Mouse (Mus musculus): ENCODE results near the gene Slc2a1. TPM values are rescaled to one million over a fixed set of nuclear protein-coding genes. Genes with fewer than 3 reads are reported as not detected.

Slc2a1 gene
- polyA plus RNA-seq, 1 experiment from 2014 or later, result 96.7 TPM

DNA sequence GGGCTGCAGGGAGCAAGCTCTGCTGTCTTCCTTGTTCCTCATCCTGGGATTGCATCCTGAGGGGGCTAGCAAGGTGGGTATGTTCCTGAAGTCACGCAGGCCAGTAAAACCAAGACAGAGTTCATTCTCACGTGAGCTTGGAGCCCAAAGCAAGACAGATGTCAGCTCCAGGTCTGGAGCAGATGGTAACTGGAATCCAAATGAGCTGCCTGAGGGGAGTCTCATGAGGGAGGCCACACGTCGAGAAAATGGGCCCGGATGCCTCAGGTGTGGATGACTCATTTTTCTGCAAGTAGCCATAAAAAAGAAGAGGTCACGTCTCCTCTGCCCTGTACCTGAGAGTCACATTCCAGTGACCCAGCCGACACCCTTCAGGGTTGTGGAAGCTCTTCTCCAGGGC lies 14.6 kb upstream of the Slc2a1 start:
- no peak overlapping the region for H3K4me3 ChIP-seq (ENCODE audit: low read depth, low read length)
- H3K4me2 ChIP-seq (ENCODE audit: low read length), result no peak overlapping the region
- no peaks in the 10 kb centered on the region for H3K36me3 ChIP-seq (ENCODE audit: control insufficient read depth, insufficient read depth, low read length)
- 77% methylated on average over 7 of the region's 7 CpGs for WGBS
- H3K9me3 ChIP-seq (replicated peaks; ENCODE audit: control insufficient read depth, low read length), result no peaks in the 10 kb centered on the region
- no peaks in the 10 kb centered on the region for H3K4me1 ChIP-seq (ENCODE audit: control insufficient read depth, insufficient read depth, low read length)
- H3K9ac ChIP-seq (ENCODE audit: low read length), result no peak overlapping the region
- H3K27ac ChIP-seq (ENCODE audit: low read depth, low read length), result no peak overlapping the region
- H3K27me3 ChIP-seq (replicated peaks; ENCODE audit: control insufficient read depth, insufficient read depth, low read length), result no peaks in the 10 kb centered on the region
- DNase-seq (ENCODE audit: low spot score) (no peak), ATAC-seq (no peak)

DNA sequence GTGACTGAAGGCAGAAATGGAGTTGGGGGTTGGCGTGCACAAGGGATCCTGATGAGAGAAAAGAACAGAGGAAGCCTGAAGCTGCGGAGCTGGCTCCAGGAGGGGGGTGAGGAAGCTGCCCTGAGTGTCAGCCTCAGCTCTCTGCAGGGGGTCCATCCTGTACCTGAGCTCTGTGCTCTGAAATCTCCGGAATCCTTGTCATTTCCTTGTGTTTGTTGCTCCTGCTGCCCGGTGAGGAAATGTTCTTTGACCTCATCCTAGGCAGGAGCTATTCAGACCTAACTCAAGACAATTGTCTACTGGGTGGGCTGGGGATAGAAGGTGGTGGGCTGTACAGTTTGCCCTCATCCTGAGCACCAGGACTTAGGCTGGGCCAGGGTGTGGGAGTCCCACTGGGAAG lies 13.5 kb upstream of the Slc2a1 start:
- Histone ChIP-seq H3K9ac (ENCODE audit: low read length) (no peak overlapping the region), H3K27ac (ENCODE audit: low read depth, low read length) (no peak overlapping the region), H3K27me3 (replicated peaks; ENCODE audit: control insufficient read depth, insufficient read depth, low read length) (no peaks in the 10 kb centered on the region), H3K4me1 (ENCODE audit: control insufficient read depth, insufficient read depth, low read length) (no peaks in the 10 kb centered on the region), H3K9me3 (replicated peaks; ENCODE audit: control insufficient read depth, low read length) (no peaks in the 10 kb centered on the region), H3K36me3 (ENCODE audit: control insufficient read depth, insufficient read depth, low read length) (no peaks in the 10 kb centered on the region), H3K4me2 (ENCODE audit: low read length) (no peak overlapping the region), H3K4me3 (ENCODE audit: low read depth, low read length) (no peak overlapping the region)
- 27% methylated on average over 4 of the region's 4 CpGs for WGBS
- DNase-seq (ENCODE audit: low spot score), result no peak
- no peak for ATAC-seq

GRCm38 (mm10) chr4:119096401-119096800 lies 12.1 kb upstream of the Slc2a1 start:
- Histone ChIP-seq H3K27me3 (replicated peaks; ENCODE audit: control insufficient read depth, insufficient read depth, low read length) (no peaks in the 10 kb centered on the region), H3K4me3 (ENCODE audit: low read depth, low read length) (no peak overlapping the region), H3K9ac (ENCODE audit: low read length) (no peak overlapping the region), H3K36me3 (ENCODE audit: control insufficient read depth, insufficient read depth, low read length) (no peaks in the 10 kb centered on the region), H3K9me3 (replicated peaks; ENCODE audit: control insufficient read depth, low read length) (no peaks in the 10 kb centered on the region), H3K4me1 (ENCODE audit: control insufficient read depth, insufficient read depth, low read length) (no peaks in the 10 kb centered on the region), H3K4me2 (ENCODE audit: low read length) (no peak overlapping the region), H3K27ac (ENCODE audit: low read depth, low read length) (no peak overlapping the region)
- ATAC-seq, result no peak
- WGBS, result 86% methylated on average over 3 of the region's 3 CpGs
- no peak for DNase-seq (ENCODE audit: low spot score)

- WGBS, result 91% methylated on average over 4 of the region's 4 CpGs
- Histone ChIP-seq H3K9me3 (replicated peaks; ENCODE audit: control insufficient read depth, low read length) (no peaks in the 10 kb centered on the region), H3K36me3 (ENCODE audit: control insufficient read depth, insufficient read depth, low read length) (no peaks in the 10 kb centered on the region), H3K27me3 (replicated peaks; ENCODE audit: control insufficient read depth, insufficient read depth, low read length) (no peaks in the 10 kb centered on the region), H3K4me1 (ENCODE audit: control insufficient read depth, insufficient read depth, low read length) (no peaks in the 10 kb centered on the region), H3K4me3 (ENCODE audit: low read depth, low read length) (no peak overlapping the region), H3K27ac (ENCODE audit: low read depth, low read length) (no peak overlapping the region), H3K9ac (ENCODE audit: low read length) (no peak overlapping the region), H3K4me2 (ENCODE audit: low read length) (no peak overlapping the region)
- ATAC-seq, result no peak
- no peak for DNase-seq (ENCODE audit: low spot score)
Observed at GRCm38 (mm10) chr4:119097421-119097820, 11.1 kb upstream of the Slc2a1 start.

DNA sequence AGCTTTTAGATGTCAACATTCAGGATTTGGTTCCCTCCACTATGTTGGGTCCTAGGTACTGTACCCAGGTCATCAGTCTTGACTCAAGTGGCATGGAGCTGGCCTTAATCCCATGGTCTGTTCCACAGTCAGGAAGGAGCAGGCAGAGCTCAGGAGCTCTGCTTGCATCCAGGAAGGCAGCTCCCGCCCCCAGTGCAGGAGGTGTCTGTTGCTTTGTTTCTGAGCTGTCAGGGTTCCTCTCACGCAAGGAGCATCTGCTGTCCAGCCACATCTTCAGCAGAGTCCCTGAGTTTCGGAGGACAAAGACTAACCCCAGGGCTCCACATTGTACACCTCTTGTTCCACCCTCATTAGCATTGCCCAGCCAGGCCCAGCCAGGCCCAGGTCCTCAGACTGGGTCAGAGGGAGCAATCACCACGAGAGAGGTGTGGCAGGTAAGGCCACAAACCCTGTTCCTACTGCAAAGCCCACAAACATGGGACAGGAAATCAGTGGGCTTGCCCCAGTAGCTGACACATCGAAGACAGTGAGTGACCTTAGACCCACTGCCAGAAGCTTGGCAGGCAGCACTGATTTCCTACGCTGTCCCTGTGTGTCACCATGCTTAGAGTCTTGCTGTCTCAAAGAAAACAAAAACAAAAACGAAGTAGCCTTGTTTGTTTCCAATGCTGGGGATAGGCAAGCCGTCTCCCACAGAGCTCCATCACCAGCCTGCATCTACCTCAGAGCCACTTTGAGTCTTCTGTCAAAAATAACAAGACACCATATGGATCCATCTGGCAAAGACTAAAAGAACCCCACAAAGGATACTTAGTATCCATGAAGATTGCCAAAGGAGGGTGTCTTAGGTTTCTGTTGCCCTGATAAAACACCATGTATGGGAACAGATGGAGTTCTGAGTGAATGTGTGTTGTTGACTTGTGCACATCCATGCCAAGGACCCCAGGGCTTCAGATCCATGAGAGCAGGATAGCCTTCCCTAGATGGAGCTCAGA lies 10.0 kb upstream of the Slc2a1 start:
- ATAC-seq, result 0 out of 2 replicates have a peak, but pooled peaks have one; percentile 23
- Histone ChIP-seq H3K4me1 (ENCODE audit: control insufficient read depth, insufficient read depth, low read length) (no peaks in the 10 kb centered on the region), H3K27me3 (replicated peaks; ENCODE audit: control insufficient read depth, insufficient read depth, low read length) (no peaks in the 10 kb centered on the region), H3K27ac (ENCODE audit: low read depth, low read length) (no peak overlapping the region), H3K9me3 (replicated peaks; ENCODE audit: control insufficient read depth, low read length) (no peaks in the 10 kb centered on the region), H3K4me2 (ENCODE audit: low read length) (no peak overlapping the region), H3K4me3 (ENCODE audit: low read depth, low read length) (no peak overlapping the region), H3K9ac (ENCODE audit: low read length) (no peak overlapping the region), H3K36me3 (ENCODE audit: control insufficient read depth, insufficient read depth, low read length) (no peaks in the 10 kb centered on the region)
- 61% methylated on average over 8 of the region's 8 CpGs for WGBS
- DNase-seq (ENCODE audit: low spot score), result peak; percentile 60

GRCm38 (mm10) chr4:119101392-119101791 lies 7.1 kb upstream of the Slc2a1 start:
- Histone ChIP-seq H3K4me2 (ENCODE audit: low read length) (no peak overlapping the region), H3K27ac (ENCODE audit: low read depth, low read length) (no peak overlapping the region), H3K27me3 (replicated peaks; ENCODE audit: control insufficient read depth, insufficient read depth, low read length) (no peaks in the 10 kb centered on the region), H3K9me3 (replicated peaks; ENCODE audit: control insufficient read depth, low read length) (no peaks in the 10 kb centered on the region), H3K4me1 (ENCODE audit: control insufficient read depth, insufficient read depth, low read length) (peaks cover 5% of the 10 kb centered on the region), H3K9ac (ENCODE audit: low read length) (no peak overlapping the region), H3K36me3 (ENCODE audit: control insufficient read depth, insufficient read depth, low read length) (no peaks in the 10 kb centered on the region), H3K4me3 (ENCODE audit: low read depth, low read length) (no peak overlapping the region)
- WGBS, result 90% methylated on average over 3 of the region's 3 CpGs
- DNase-seq (ENCODE audit: low spot score), result no peak
- no peak for ATAC-seq

GRCm38 (mm10) chr4:119102350-119103126 lies 6.0 kb upstream of the Slc2a1 start:
- DNase-seq (ENCODE audit: low spot score) (no peak), ATAC-seq (no peak)
- 84% methylated on average over 7 of the region's 7 CpGs for WGBS
- Histone ChIP-seq H3K9me3 (replicated peaks; ENCODE audit: control insufficient read depth, low read length) (no peaks in the 10 kb centered on the region), H3K4me2 (ENCODE audit: low read length) (no peak overlapping the region), H3K9ac (ENCODE audit: low read length) (no peak overlapping the region), H3K4me3 (ENCODE audit: low read depth, low read length) (no peak overlapping the region), H3K36me3 (ENCODE audit: control insufficient read depth, insufficient read depth, low read length) (no peaks in the 10 kb centered on the region), H3K4me1 (ENCODE audit: control insufficient read depth, insufficient read depth, low read length) (peaks cover 5% of the 10 kb centered on the region), H3K27me3 (replicated peaks; ENCODE audit: control insufficient read depth, insufficient read depth, low read length) (no peaks in the 10 kb centered on the region), H3K27ac (ENCODE audit: low read depth, low read length) (no peak overlapping the region)

DNA sequence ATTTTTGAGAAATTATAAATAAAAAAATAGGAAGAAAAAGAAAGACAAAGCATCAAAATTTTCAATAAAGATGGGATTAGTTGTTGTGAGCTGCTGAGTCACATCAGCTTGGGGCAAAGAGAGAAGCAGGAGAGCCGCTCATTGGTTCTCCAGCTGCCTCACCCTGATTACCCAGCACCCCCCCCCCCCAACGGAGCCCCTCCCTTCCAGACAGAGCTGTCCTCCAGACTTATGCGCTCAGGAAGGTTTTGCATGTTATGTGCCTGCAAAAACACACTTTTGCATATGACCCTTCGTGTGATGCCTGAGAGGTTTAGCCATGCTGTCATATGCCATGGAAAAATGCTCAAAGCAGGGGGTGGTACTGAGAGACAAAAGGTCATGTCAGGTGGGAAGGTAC lies 3.7 kb upstream of the Slc2a1 start:
- Histone ChIP-seq H3K4me2 (ENCODE audit: low read length) (no peak overlapping the region), H3K4me1 (ENCODE audit: control insufficient read depth, insufficient read depth, low read length) (peaks cover 12% of the 10 kb centered on the region), H3K27ac (ENCODE audit: low read depth, low read length) (no peak overlapping the region), H3K4me3 (ENCODE audit: low read depth, low read length) (no peak overlapping the region), H3K9ac (ENCODE audit: low read length) (no peak overlapping the region), H3K27me3 (replicated peaks; ENCODE audit: control insufficient read depth, insufficient read depth, low read length) (no peaks in the 10 kb centered on the region), H3K36me3 (ENCODE audit: control insufficient read depth, insufficient read depth, low read length) (no peaks in the 10 kb centered on the region), H3K9me3 (replicated peaks; ENCODE audit: control insufficient read depth, low read length) (no peaks in the 10 kb centered on the region)
- WGBS, result 45% methylated on average over 4 of the region's 4 CpGs
- ATAC-seq (no peak), DNase-seq (ENCODE audit: low spot score) (no peak)

Data from forebrain, embryonic 14.5 days (tissue).